Mouse (Mus musculus) pancreas, adult 10 weeks (tissue): Measurements from ENCODE around the gene Defb30. TPM values are rescaled to one million over a fixed set of nuclear protein-coding genes. Genes with fewer than 3 reads are reported as not detected.

Experiments used
- polyA plus RNA-seq: library from polyadenylated mRNA; stranded (reverse); fragments of 350-450 nt; fragmentation: Illumina TruSeq; extraction: RNeasy Lipid Tissue Mini Kit (QIAGEN cat#74804); gene quantifications from one replicate; pipeline ENCODE4 v1.2.3, GENCODE M21; 2015; ENCODE audit warnings: low read depth, low replicate concordance; ENCODE audit not compliant: insufficient read depth

The Defb30 gene
- not detected for polyA plus RNA-seq

GRCm38 (mm10) chr14:63049910-63050370, at the start of gene Defb30:
TSS of gene Defb30 (minus strand) at chr14:63049960.

DNA sequence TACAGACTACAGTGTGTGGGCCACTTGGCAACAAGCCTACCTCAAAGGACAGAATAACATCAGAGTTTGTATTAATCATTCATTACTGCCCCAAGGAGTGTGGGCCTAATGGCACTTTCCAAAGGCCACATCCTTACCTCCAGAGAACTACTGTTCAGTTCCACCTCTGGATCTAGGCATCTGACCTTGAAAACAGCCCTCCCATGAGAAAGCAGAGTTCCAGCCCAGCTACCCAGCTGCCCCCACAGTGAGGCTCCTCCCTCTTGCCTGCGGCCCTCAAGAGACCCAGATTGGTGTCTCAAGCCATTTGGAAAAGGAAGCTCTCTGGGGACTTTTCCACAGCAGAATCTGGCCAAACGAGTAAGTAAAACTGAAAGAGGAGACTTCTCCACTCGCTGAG, 3.1 kb downstream of the Defb30 start, which contains the start of gene Defb42:
Gene Defb42, plus strand, starts transcription at position 301 of the 400 bp plus-strand sequence.

DNA sequence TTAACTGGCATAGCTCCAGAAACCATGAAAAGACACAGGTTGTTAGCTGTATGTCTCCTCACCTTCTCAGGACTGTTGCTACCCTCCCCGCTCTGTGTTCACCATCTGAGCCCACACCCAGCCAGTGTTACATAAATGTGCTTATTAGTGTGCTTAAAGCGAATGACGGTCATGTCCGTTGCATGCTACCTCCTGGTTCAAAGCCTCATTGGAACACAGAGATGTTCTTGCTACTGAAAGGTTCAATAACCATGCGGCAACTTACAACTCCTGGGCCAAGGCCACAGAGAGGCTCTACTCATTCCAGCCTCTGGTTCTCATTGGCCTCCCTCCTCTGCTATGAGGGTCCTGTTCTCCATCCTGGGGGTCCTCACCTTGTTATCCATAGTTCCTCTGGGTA, 38.3 kb downstream of the Defb30 start, which contains the start of gene Defb43:
Gene Defb43, plus strand, starts transcription at position 301 of the 400 bp plus-strand sequence.

DNA sequence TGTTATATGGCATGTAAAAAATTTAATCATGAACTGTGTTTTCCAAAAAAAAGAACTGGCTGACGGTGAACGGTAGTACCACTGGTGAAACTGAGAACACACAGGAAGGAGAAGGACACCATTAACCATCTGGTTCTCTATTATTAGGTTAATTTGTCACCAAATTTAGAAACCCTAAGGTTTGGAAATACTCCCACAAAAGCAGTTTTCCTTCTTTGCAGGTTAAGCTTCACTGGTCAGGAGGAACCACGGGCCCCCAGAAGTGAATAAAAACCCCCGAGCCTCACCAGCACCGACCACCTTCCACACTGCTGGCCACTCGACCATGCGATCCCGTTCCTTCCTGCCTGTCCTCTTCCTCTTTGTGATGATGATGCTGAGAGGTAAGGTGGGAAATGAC, 52.0 kb downstream of the Defb30 start, which contains the start of gene Defb47:
Gene Defb47, plus strand, starts transcription at position 301 of the 400 bp plus-strand sequence.

GRCm38 (mm10) chr14:62984410-62984809, 65.3 kb downstream of the Defb30 start, which contains the start of gene Defb48:
TSS of gene Defb48 (minus strand) at chr14:62984510.

Other genes starting within 250 kb of the Defb30 start
- gene Wdfy2, start 212.3 kb downstream of the Defb30 start, polyA plus RNA-seq = 3.5 TPM
- gene Defb48, start 65.5 kb downstream of the Defb30 start, polyA plus RNA-seq = not detected
- not detected for gene Defb47, start 51.9 kb downstream of the Defb30 start, polyA plus RNA-seq
- not detected for gene Defb43, start 38.2 kb downstream of the Defb30 start, polyA plus RNA-seq
- not detected for gene Defb42, start 3.0 kb downstream of the Defb30 start, polyA plus RNA-seq